Mouse (Mus musculus): Measurements from ENCODE around the gene Ddo.

- TF ChIP-seq CTCF (IDR thresholded peaks at IDR 0.05; ENCODE audit: extremely low read depth, insufficient read length, insufficient replicate concordance, low read depth, low read length), result no peak
- TF ChIP-seq POLR2A (IDR thresholded peaks at IDR 0.05; ENCODE audit: low read depth, low read length), result no peak
Measured at GRCm38 (mm10) chr10:40675921-40676320, 46.1 kb downstream of the Ddo start.
